Mouse (Mus musculus): ENCODE measurements around the gene Inka2. TPM values are rescaled to one million over a fixed set of nuclear protein-coding genes. Genes with fewer than 3 reads are reported as not detected.

The Inka2 gene
- 2.1 and 2.5 TPM in 2 replicates for polyA plus RNA-seq (2015; fragmentation: Nextera tagmentation; extraction: Ambion mirVana)

GRCm38 (mm10) chr3:105704031-105705008 is at the start of gene Inka2:
Gene Inka2 (plus strand): TSS chr3:105704599.
- H3K27me3 ChIP-seq, result peaks cover 47% of the 10 kb centered on the region
- peak within 1 kb of the TSS; percentile 56 for H3K4me3 ChIP-seq
- no peaks in the 10 kb centered on the region for H3K36me3 ChIP-seq
- whole genome bisulfite sequencing, result 3% methylated on average over 40 of the region's 43 CpGs
- peaks cover 22% of the 10 kb centered on the region for H3K4me1 ChIP-seq
- no peaks in the 10 kb centered on the region for H3K9me3 ChIP-seq
- H3K4me2 ChIP-seq (replicated peaks), result peak within 1 kb of the TSS; percentile 100
- H3K9ac ChIP-seq, result peak within 1 kb of the TSS; percentile 72
- no peak within 1 kb of the TSS for H3K27ac ChIP-seq
- ATAC-seq (ENCODE audit: low FRiP score, low read depth), result peak; percentile 95

DNA sequence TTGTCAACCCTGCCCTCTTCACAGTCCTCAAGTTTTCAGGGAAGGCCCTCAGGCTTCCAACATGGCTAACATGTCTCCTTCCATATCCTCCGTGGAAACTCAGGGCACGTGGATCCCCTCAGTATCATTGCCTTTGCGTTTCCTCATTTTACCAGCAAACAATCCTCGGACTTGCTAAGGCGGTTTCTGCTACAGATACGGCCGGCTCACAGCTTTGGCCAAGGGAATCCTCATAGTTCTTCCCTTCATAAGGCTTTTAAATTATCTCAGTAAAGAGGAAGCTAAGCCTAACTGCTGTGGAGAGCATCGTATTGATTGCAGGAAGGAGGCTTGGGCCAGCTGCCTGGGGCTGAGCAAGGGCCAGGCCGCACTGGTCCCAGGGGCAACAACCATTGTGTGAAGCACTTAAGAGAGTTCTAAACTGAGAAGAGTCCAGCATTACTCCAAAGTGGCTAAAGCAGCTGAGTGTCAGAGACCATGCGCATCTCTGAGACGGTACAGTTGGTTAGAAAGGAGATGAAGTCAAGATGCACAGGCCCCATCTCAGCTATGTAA is 49.3 kb upstream of the Inka2 start:
- Histone ChIP-seq H3K9me3 (peaks cover 4% of the 10 kb centered on the region; the same call in 1 of the 2 replicates), H3K4me1 (no peaks in the 10 kb centered on the region), H3K4me2 (replicated peaks) (no peak overlapping the region), H3K27ac (no peak overlapping the region), H3K4me3 (no peak overlapping the region), H3K36me3 (no peaks in the 10 kb centered on the region), H3K27me3 (no peaks in the 10 kb centered on the region), H3K9ac (no peak overlapping the region)
- WGBS, result 90% methylated on average over 11 of the region's 11 CpGs
- no peak for ATAC-seq (ENCODE audit: low FRiP score, low read depth)

DNA sequence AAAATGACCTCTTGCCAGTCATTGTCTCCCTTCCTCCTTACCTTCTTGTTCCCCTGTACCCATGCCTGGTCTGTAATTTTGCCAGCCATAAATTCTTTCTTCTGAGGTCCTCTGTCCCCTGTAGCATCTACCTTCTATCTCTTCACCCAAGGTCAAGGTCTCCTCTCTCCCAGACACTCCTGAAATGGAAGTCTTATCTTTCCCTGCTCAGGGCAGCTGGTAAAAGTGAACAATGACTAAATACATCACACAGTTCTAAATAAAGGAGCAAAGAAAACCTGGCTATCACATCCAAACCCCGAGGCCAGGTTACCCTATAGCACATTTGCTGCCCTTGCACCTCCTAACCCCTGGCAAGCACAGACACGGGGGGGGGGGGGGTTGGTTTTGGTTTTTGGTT is 43.9 kb upstream of the Inka2 start:
- Histone ChIP-seq H3K4me2 (replicated peaks) (no peak overlapping the region), H3K27ac (no peak overlapping the region), H3K36me3 (no peaks in the 10 kb centered on the region), H3K27me3 (no peaks in the 10 kb centered on the region), H3K4me1 (no peaks in the 10 kb centered on the region), H3K9ac (no peak overlapping the region), H3K4me3 (no peak overlapping the region), H3K9me3 (peaks cover 4% of the 10 kb centered on the region; the same call in 1 of the 2 replicates)
- 54% methylated on average over 2 of the region's 2 CpGs for WGBS
- no peak for ATAC-seq (ENCODE audit: low FRiP score, low read depth)

GRCm38 (mm10) chr3:105663043-105663442 is 41.4 kb upstream of the Inka2 start:
- H3K4me2 ChIP-seq (replicated peaks), result no peak overlapping the region
- ATAC-seq (ENCODE audit: low FRiP score, low read depth), result no peak
- 74% methylated on average over 8 of the region's 8 CpGs for WGBS

DNA sequence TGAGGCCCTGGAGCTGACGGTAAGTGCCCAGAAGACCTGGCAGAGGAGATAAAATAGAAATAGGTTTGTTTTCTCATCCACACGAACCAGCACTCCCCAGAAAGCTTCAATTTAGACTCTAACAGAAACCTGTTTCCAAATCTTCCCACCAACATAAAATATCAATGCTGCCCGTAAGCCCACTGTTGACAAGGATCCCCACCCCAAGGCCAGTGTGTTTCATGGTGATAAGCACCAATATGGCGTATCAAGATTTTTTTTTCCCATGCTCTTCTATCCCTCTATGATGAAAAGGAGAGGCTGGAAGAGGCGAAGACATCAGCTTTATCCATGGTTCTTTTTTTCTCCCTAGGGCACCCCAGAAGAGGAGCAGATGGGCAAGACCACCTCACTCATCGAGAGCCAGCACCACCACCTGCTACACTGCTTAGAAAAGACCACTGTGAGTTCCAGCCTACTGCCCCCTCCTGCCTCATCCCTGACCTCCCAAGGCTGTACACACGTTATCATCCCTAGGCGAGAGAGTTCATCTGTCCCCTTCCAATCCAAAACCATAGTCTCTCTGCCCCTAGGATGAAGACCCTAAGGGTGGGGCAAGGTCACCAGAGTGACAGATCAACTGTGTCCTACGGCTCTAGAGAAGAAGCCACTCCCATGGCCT is 39.2 kb upstream of the Inka2 start:
- H3K4me2 ChIP-seq (replicated peaks), result no peak overlapping the region
- no peak for ATAC-seq (ENCODE audit: low FRiP score, low read depth)
- no peaks in the 10 kb centered on the region for H3K4me1 ChIP-seq
- 85% methylated on average over 9 of the region's 9 CpGs for WGBS
- H3K27ac ChIP-seq, result no peak overlapping the region
- no peak overlapping the region for H3K9ac ChIP-seq
- H3K9me3 ChIP-seq, result no peaks in the 10 kb centered on the region
- H3K4me3 ChIP-seq, result no peak overlapping the region
- H3K27me3 ChIP-seq, result no peaks in the 10 kb centered on the region
- no peaks in the 10 kb centered on the region for H3K36me3 ChIP-seq

More at GRCm38 (mm10) chr3:105663043-105663442, 41.4 kb upstream of the Inka2 start:
- Histone ChIP-seq H3K9me3 (no peaks in the 10 kb centered on the region), H3K36me3 (no peaks in the 10 kb centered on the region), H3K9ac (no peak overlapping the region), H3K4me1 (no peaks in the 10 kb centered on the region), H3K27ac (no peak overlapping the region), H3K27me3 (no peaks in the 10 kb centered on the region), H3K4me3 (no peak overlapping the region)

DNA sequence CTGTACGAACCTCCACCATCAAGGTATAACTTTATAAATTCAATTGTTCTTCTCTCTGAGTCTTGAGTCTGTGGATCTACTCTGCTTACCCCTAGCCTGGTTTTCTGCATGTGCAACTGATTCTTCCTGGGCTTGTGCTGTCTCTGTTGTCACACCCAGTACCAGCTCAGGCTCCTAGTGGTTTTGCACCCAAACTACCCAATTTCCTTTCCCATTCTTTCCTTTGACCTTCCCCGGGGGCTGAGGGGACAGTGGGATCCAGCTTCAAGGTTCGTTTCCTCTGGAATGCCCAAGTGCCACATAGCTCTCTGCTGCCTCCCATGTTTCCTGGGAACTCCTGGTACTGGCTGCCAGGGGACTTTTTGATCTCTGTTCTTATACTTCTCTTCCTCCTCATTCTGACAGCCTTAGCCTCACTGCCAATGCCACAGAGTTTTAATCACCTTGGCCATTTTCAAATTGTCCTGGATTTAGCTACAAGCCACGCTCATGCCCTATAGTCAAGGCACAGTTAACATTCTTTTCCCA is 37.3 kb upstream of the Inka2 start:
- 59% methylated on average over 4 of the region's 4 CpGs for WGBS
- no peak overlapping the region for H3K4me2 ChIP-seq (replicated peaks)
- H3K4me1 ChIP-seq, result no peaks in the 10 kb centered on the region
- H3K27me3 ChIP-seq, result no peaks in the 10 kb centered on the region
- no peak overlapping the region for H3K27ac ChIP-seq
- H3K4me3 ChIP-seq, result no peak overlapping the region
- H3K9ac ChIP-seq, result no peak overlapping the region
- no peaks in the 10 kb centered on the region for H3K36me3 ChIP-seq
- H3K9me3 ChIP-seq, result no peaks in the 10 kb centered on the region
- no peak for ATAC-seq (ENCODE audit: low FRiP score, low read depth)

DNA sequence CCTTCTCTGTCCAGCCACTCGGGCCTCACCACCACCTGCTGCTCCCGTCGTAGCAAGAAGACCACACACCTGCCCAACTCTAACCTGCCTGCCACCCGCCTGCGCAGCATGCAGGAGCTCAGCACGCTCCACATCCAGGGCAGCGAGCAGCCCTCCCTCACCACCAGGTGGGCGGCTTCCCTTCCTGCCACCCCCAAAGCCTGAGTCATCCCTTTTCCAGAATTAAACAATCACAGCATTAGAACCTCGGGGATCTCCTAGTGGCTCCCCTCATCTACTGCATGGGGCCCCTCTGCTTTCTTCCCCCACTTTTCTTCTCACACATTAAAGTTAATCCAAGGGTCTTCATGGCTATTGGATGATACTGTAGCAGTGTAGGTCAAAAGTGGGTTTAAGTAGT is 36.2 kb upstream of the Inka2 start:
- H3K36me3 ChIP-seq, result no peaks in the 10 kb centered on the region

DNA sequence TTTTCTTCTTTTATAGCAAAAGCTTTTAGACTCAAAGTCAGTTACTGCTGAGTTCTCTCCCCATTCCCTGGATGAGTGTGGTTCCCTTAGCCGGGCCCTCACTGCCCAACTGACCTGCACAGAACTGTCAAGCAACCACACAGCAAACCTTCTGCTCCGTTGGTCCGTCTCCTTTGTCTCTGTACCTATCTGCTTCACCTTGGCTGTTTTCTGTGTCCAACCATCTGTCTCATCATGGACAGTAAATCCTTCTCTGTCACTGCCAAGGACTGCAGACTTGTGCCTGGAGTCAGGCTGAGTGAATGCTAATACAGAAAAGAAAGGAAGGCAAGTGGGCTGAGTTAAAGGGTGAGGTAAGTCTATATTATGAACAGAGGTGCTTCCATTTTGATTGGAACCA is 34.6 kb upstream of the Inka2 start:
- H3K4me1 ChIP-seq, result no peaks in the 10 kb centered on the region
- WGBS, result 85% methylated on average over 3 of the region's 3 CpGs
- no peaks in the 10 kb centered on the region for H3K27me3 ChIP-seq
- H3K36me3 ChIP-seq, result no peaks in the 10 kb centered on the region
- no peak overlapping the region for H3K4me2 ChIP-seq (replicated peaks)
- ATAC-seq (ENCODE audit: low FRiP score, low read depth), result no peak
- no peak overlapping the region for H3K4me3 ChIP-seq
- no peak overlapping the region for H3K9ac ChIP-seq
- H3K9me3 ChIP-seq, result no peaks in the 10 kb centered on the region
- no peak overlapping the region for H3K27ac ChIP-seq

More for the DNA sequence above, 36.2 kb upstream of the Inka2 start:
- ATAC-seq (ENCODE audit: low FRiP score, low read depth), result no peak
- no peaks in the 10 kb centered on the region for H3K27me3 ChIP-seq
- no peaks in the 10 kb centered on the region for H3K9me3 ChIP-seq
- H3K4me1 ChIP-seq, result no peaks in the 10 kb centered on the region
- H3K4me3 ChIP-seq, result no peak overlapping the region
- no peak overlapping the region for H3K27ac ChIP-seq
- 41% methylated on average over 9 of the region's 9 CpGs for WGBS
- H3K4me2 ChIP-seq (replicated peaks), result no peak overlapping the region
- no peak overlapping the region for H3K9ac ChIP-seq

- 86% methylated on average over 1 of the region's 1 CpGs for WGBS
- no peaks in the 10 kb centered on the region for H3K4me1 ChIP-seq
- no peaks in the 10 kb centered on the region for H3K27me3 ChIP-seq
- H3K27ac ChIP-seq, result no peak overlapping the region
- no peak overlapping the region for H3K9ac ChIP-seq
- no peak overlapping the region for H3K4me3 ChIP-seq
- no peaks in the 10 kb centered on the region for H3K36me3 ChIP-seq
- no peak for ATAC-seq (ENCODE audit: low FRiP score, low read depth)
- no peak overlapping the region for H3K4me2 ChIP-seq (replicated peaks)
- no peaks in the 10 kb centered on the region for H3K9me3 ChIP-seq
These were observed 33.6 kb upstream of the Inka2 start for GRCm38 (mm10) chr3:105670801-105671200.

- Histone ChIP-seq H3K4me1 (no peaks in the 10 kb centered on the region), H3K9me3 (no peaks in the 10 kb centered on the region), H3K36me3 (peaks cover 19% of the 10 kb centered on the region), H3K27me3 (no peaks in the 10 kb centered on the region), H3K4me2 (replicated peaks) (no peak overlapping the region), H3K9ac (no peak overlapping the region), H3K27ac (no peak overlapping the region), H3K4me3 (no peak overlapping the region)
- WGBS, result 21% methylated on average over 7 of the region's 7 CpGs
- ATAC-seq (ENCODE audit: low FRiP score, low read depth), result peak; percentile 82; the same call in 1 of the 2 replicates
These were observed 29.7 kb upstream of the Inka2 start for GRCm38 (mm10) chr3:105674595-105675218.

- Histone ChIP-seq H3K9me3 (no peaks in the 10 kb centered on the region), H3K9ac (no peak overlapping the region), H3K4me2 (replicated peaks) (no peak overlapping the region), H3K4me1 (no peaks in the 10 kb centered on the region), H3K4me3 (no peak overlapping the region), H3K36me3 (peaks cover 29% of the 10 kb centered on the region), H3K27me3 (no peaks in the 10 kb centered on the region), H3K27ac (no peak overlapping the region)
- no peak for ATAC-seq (ENCODE audit: low FRiP score, low read depth)
- 49% methylated on average over 2 of the region's 2 CpGs for WGBS
These were observed 28.5 kb upstream of the Inka2 start for GRCm38 (mm10) chr3:105675932-105676331.
